Mouse (Mus musculus): ENCODE measurements around the gene Mapk14. TPM values are rescaled to one million over a fixed set of nuclear protein-coding genes. Genes with fewer than 3 reads are reported as not detected.

Gene Mapk14
- total RNA-seq, 2 experiments from 2014 or later: 54.8 to 61.0 TPM

GRCm38 (mm10) chr17:28776817-28777216, 85.7 kb downstream of the Mapk14 start:
- DNase-seq (ENCODE audit: low spot score in 2 of 2): no peak

GRCm38 (mm10) chr17:28777231-28778005, 86.3 kb downstream of the Mapk14 start:
- no peak for DNase-seq (ENCODE audit: low spot score in 2 of 2)

GRCm38 (mm10) chr17:28779735-28780134, 88.6 kb downstream of the Mapk14 start:
- no peak for DNase-seq (ENCODE audit: low spot score in 2 of 2)

- no peak for DNase-seq (ENCODE audit: low spot score in 2 of 2)
Observed at GRCm38 (mm10) chr17:28780836-28781235, 89.7 kb downstream of the Mapk14 start.

GRCm38 (mm10) chr17:28781290-28782045, 90.3 kb downstream of the Mapk14 start:
- no peak for DNase-seq (ENCODE audit: low spot score in 2 of 2)

GRCm38 (mm10) chr17:28785036-28785435, 93.9 kb downstream of the Mapk14 start:
- no peak for DNase-seq (ENCODE audit: low spot score in 2 of 2)

- DNase-seq (ENCODE audit: low spot score in 2 of 2): no peak
Observed at GRCm38 (mm10) chr17:28787507-28787906, 96.4 kb downstream of the Mapk14 start.

- DNase-seq (ENCODE audit: low spot score in 2 of 2): no peak
Observed at GRCm38 (mm10) chr17:28797031-28797430, 105.9 kb downstream of the Mapk14 start.

Other genes with a start within 250 kb of the Mapk14 start
- 10 to 100 TPM; 11.5 to 12.0 TPM for gene Fkbp5, start 173.8 kb upstream of the Mapk14 start, total RNA-seq (2021)
- not detected for gene Armc12, start 160.5 kb upstream of the Mapk14 start, total RNA-seq (2021)
- not detected for gene Clpsl2, start 141.9 kb upstream of the Mapk14 start, total RNA-seq (2021)
- gene Clps, start 130.6 kb upstream of the Mapk14 start, total RNA-seq (2021): not detected
- not detected for gene Lhfpl5, start 115.7 kb upstream of the Mapk14 start, total RNA-seq (2021)
- 10 to 100 TPM; 38.4 to 41.6 TPM for gene Srpk1, start 68.6 kb upstream of the Mapk14 start, total RNA-seq (2021)
- 1 to 10 TPM; 2.0 to 2.3 TPM for gene Slc26a8, start 1.1 kb upstream of the Mapk14 start, total RNA-seq (2021)
- gene AC170998.1, start 34.8 kb downstream of the Mapk14 start, total RNA-seq (2021): 1 to 10 TPM in 1 of 2 experiments, under 1 TPM in 1; 0.81 to 1.4 TPM
- gene Mapk13, start 78.0 kb downstream of the Mapk14 start, total RNA-seq (2021): 1 to 10 TPM in 1 of 2 experiments, under 1 TPM in 1; 0.78 to 1.6 TPM
- gene Brpf3, start 109.8 kb downstream of the Mapk14 start, total RNA-seq (2021): 10 to 100 TPM; 23.1 to 24.6 TPM
- not detected for gene Pnpla1, start 167.1 kb downstream of the Mapk14 start, total RNA-seq (2021)
- under 1 TPM; 0.56 to 0.57 TPM for gene 4930539E08Rik, start 224.0 kb downstream of the Mapk14 start, total RNA-seq (2021)